In genomic region chr7:29726860-29727259, GRCm38 (mm10) we compare ENCODE assay signal across 12 mouse cellular contexts. TPM values are rescaled to one million over a fixed set of nuclear protein-coding genes. Genes with fewer than 3 reads are reported as not detected.
DNase-seq lines count a peak whose midpoint lies in the region; ATAC-seq lines count a peak whose summit lies in the region.
"Not testable (repeated sequence)": the region's sequence is repeated elsewhere in the genome, so short reads cannot be mapped to it uniquely, and the experiment has no call there.
"Had no signal": no experiment of that assay in that cellular context is flagged by ENCODE, and none has a peak within 500 bp of the region (broad histone marks: within the 10 kb centered on the region; RNA-seq: fewer than 3 reads in every experiment).

Gene Catsperg2, minus strand, starts transcription at chr7:29727032.

- ATAC-seq in embryonic facial prominence, embryonic 15.5 days (ENCODE audit: insufficient number of reproducible peaks, low FRiP score, low TSS enrichment, low read depth); heart, embryonic 15.5 days (replicated peaks; ENCODE audit: insufficient number of reproducible peaks, insufficient read depth, low FRiP score, low read depth); limb, embryonic 15.5 days (ENCODE audit: insufficient number of reproducible peaks, low FRiP score, low TSS enrichment, low read depth); neural tube, embryonic 15.5 days (ENCODE audit: low FRiP score): not testable (repeated sequence)
- 0 out of 2 replicates have a peak, but pooled peaks have one; percentile 60 for ATAC-seq in midbrain, embryonic 13.5 days

- H3K9me3 ChIP-seq in embryonic facial prominence, embryonic 15.5 days (replicated peaks); heart, embryonic 15.5 days (replicated peaks); limb, embryonic 15.5 days; midbrain, embryonic 13.5 days; neural tube, embryonic 15.5 days (replicated peaks): not testable (repeated sequence)

- 62% methylated on average over 11 of the region's 11 CpGs for WGBS in embryonic facial prominence, embryonic 15.5 days
- WGBS in heart, embryonic 15.5 days, result 53% methylated on average over 11 of the region's 11 CpGs
- WGBS in limb, embryonic 15.5 days, result 61% methylated on average over 11 of the region's 11 CpGs
- 66% methylated on average over 11 of the region's 11 CpGs for WGBS in midbrain, embryonic 13.5 days
- 58% methylated on average over 11 of the region's 11 CpGs for WGBS in neural tube, embryonic 15.5 days

- H3K9ac ChIP-seq in embryonic facial prominence, embryonic 15.5 days; heart, embryonic 15.5 days; limb, embryonic 15.5 days; midbrain, embryonic 13.5 days (replicated peaks); neural tube, embryonic 15.5 days (replicated peaks): not testable (repeated sequence)

- H3K4me2 ChIP-seq in embryonic facial prominence, embryonic 15.5 days (replicated peaks), result 0 out of 2 replicates have a peak within 1 kb of the TSS, but pooled peaks have one; percentile 6
- 0 out of 2 replicates have a peak within 1 kb of the TSS, but pooled peaks have one; percentile 15 for H3K4me2 ChIP-seq in heart, embryonic 15.5 days
- peak within 1 kb of the TSS; percentile 12; the same call in 1 of the 2 replicates for H3K4me2 ChIP-seq in limb, embryonic 15.5 days
- not testable (repeated sequence) for H3K4me2 ChIP-seq in midbrain, embryonic 13.5 days (replicated peaks)
- H3K4me2 ChIP-seq in neural tube, embryonic 15.5 days, result peak within 1 kb of the TSS; percentile 15; the same call in 1 of the 2 replicates

- H3K4me3 ChIP-seq in embryonic facial prominence, embryonic 15.5 days (replicated peaks); heart, embryonic 15.5 days; midbrain, embryonic 13.5 days (replicated peaks); neural tube, embryonic 15.5 days (replicated peaks): not testable (repeated sequence)
- 0 out of 2 replicates have a peak within 1 kb of the TSS, but pooled peaks have one; percentile 7 for H3K4me3 ChIP-seq in limb, embryonic 15.5 days

- H3K36me3 ChIP-seq in embryonic facial prominence, embryonic 15.5 days; heart, embryonic 15.5 days; limb, embryonic 15.5 days; midbrain, embryonic 13.5 days; neural tube, embryonic 15.5 days: not testable (repeated sequence)

- not testable (repeated sequence) for H3K27ac ChIP-seq in embryonic facial prominence, embryonic 15.5 days (replicated peaks); heart, embryonic 15.5 days; limb, embryonic 15.5 days; midbrain, embryonic 13.5 days; neural tube, embryonic 15.5 days (replicated peaks)

- DNase-seq in brain, adult 2 months (ENCODE audit: low read depth, low spot score), result peak; percentile 1
- DNase-seq in hindlimb bud, embryonic 11.5 days (ENCODE audit: extremely low spot score, low read depth, low spot score), result peak; percentile 2

- not testable (repeated sequence) for H3K4me1 ChIP-seq in embryonic facial prominence, embryonic 15.5 days; heart, embryonic 15.5 days (replicated peaks); limb, embryonic 15.5 days; midbrain, embryonic 13.5 days (replicated peaks); neural tube, embryonic 15.5 days

- H3K27me3 ChIP-seq in embryonic facial prominence, embryonic 15.5 days; heart, embryonic 15.5 days; limb, embryonic 15.5 days; midbrain, embryonic 13.5 days; neural tube, embryonic 15.5 days (replicated peaks): not testable (repeated sequence)

RNA-seq across cellular contexts. Expression of gene Catsperg2, which starts in this region (rescaled TPM):
- polyA plus RNA-seq in embryonic facial prominence, embryonic 15.5 days (2015; fragmentation: Nextera tagmentation; extraction: Ambion mirVana), result not detected in 2 replicates
- not detected in 2 replicates for polyA plus RNA-seq in heart, embryonic 15.5 days (2015; fragmentation: Nextera tagmentation; extraction: Ambion mirVana)
- not detected in 2 replicates for polyA plus RNA-seq in limb, embryonic 15.5 days (2015; fragmentation: Nextera tagmentation; extraction: Ambion mirVana)
- 0.32 and 0.59 TPM in 2 replicates for polyA plus RNA-seq in midbrain, embryonic 13.5 days (2015; fragmentation: Nextera tagmentation; extraction: Ambion mirVana)
- polyA plus RNA-seq in neural tube, embryonic 15.5 days (2015; fragmentation: Nextera tagmentation; extraction: Ambion mirVana), result 0.11 and 0.27 TPM in 2 replicates
- polyA plus RNA-seq: C2C12; inflammation-experienced regulatory T-cells, adult 6 months; kidney, embryonic 14.5 days; liver, embryonic 13.5 days; lung, postnatal 0 days had no signal

Comparison
In these comparisons a context has a peak if more than half of its experiments do, and no peak if none do; other contexts are left out.
1. Peak in ATAC-seq in midbrain, embryonic 13.5 days; RNA of the gene not detected or under 1 TPM.